In the genomic region with DNA sequence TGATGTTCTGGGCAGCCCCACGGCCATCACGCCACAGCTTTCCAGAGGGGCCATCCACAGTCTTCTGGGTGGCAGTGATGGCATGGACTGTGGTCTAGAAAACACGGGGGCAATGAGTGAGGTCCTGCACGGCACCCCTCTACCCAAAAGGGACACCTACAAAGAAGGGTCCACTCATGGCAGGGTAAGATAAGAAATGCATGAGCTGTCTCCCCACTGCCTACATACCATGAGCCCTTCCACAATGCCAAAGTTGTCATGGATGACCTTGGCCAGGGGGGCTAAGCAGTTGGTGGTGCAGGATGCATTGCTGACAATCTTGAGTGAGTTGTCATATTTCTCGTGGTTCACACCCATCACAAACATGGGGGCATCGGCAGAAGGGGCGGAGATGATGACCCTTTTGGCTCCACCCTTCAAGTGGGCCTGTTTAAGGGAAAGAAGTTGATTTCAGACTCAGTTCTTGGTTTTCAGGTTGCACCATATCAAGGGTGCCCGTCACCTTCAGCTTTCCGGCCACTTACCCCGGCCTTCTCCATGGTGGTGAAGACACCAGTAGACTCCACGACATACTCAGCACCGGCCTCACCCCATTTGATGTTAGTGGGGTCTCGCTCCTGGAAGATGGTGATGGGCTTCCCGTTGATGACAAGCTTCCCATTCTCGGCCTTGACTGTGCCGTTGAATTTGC, we compare ENCODE assay signal across 1 mouse cellular context.
A peak's percentile ranks its signal among the peaks of the same experiment; 100 is the strongest.
TF ChIP-seq lines count a peak whose summit lies in the region.

No protein-coding gene starts in this region.

TF ChIP-seq in CH12.LX, 34 proteins besides CTCF, POLR2A, EP300 and RAD21:
- TF ChIP-seq ZMIZ1 (IDR thresholded peaks at IDR 0.05; ENCODE audit: low read depth, low read length), result 0 out of 2 replicates have a peak, but pooled peaks have one; percentile 35
- peak; percentile 76; the same call in 1 of the 2 replicates for TF ChIP-seq POLR2AphosphoS2 (IDR thresholded peaks at IDR 0.05; ENCODE audit: low read depth, low read length)
